In genomic region chr1:42684345-42684744, GRCm38 (mm10) we compare ENCODE assay signal across 8 mouse cellular contexts. TPM values are rescaled to one million over a fixed set of nuclear protein-coding genes. Genes with fewer than 3 reads are reported as not detected.
DNase-seq lines count a peak whose midpoint lies in the region; ATAC-seq and TF ChIP-seq lines count a peak whose summit lies in the region.
"Had no signal": no experiment of that assay in that cellular context is flagged by ENCODE, and none has a peak within 500 bp of the region (broad histone marks: within the 10 kb centered on the region; RNA-seq: fewer than 3 reads in every experiment).

No protein-coding gene starts in this region.

- DNase-seq in lung, embryonic 14.5 days: no peak
- no peak for DNase-seq in lung, postnatal 10 days
- DNase-seq in forebrain, embryonic 10.5 days (ENCODE audit: extremely low spot score, low spot score): peak; percentile 61
- DNase-seq in thymus, postnatal 25 days: no peak
- no peak for DNase-seq in lung, adult 18-20 months

- no peak for TF ChIP-seq CTCF in lung, embryonic 14.5 days (IDR thresholded peaks at IDR 0.05; ENCODE audit: low read depth)

- peak; percentile 60; the same call in 1 of the 2 replicates for ATAC-seq in lung, embryonic 14.5 days (ENCODE audit: insufficient read depth)
- ATAC-seq in kidney, embryonic 15.5 days (replicated peaks; ENCODE audit: low FRiP score): peak; percentile 27
- peak; percentile 43 for ATAC-seq in neural tube, embryonic 12.5 days (ENCODE audit: low FRiP score, low read depth)

- 0 out of 2 replicates have a peak overlapping the region, but pooled peaks have one; percentile 2 for H3K9ac ChIP-seq in lung, embryonic 14.5 days
- H3K9ac ChIP-seq in kidney, embryonic 15.5 days: peak overlapping the region; percentile 41
- peak overlapping the region; percentile 86 for H3K9ac ChIP-seq in neural tube, embryonic 12.5 days

- no peaks in the 10 kb centered on the region for H3K9me3 ChIP-seq in lung, embryonic 14.5 days (ENCODE audit: low read depth, low read length)
- H3K9me3 ChIP-seq in forebrain, embryonic 10.5 days: no peaks in the 10 kb centered on the region
- no peaks in the 10 kb centered on the region for H3K9me3 ChIP-seq in kidney, embryonic 15.5 days (replicated peaks)
- H3K9me3 ChIP-seq in neural tube, embryonic 12.5 days: no peaks in the 10 kb centered on the region

- under 1% methylated on average over 27 of the region's 27 CpGs for WGBS in lung, embryonic 14.5 days
- WGBS in forebrain, embryonic 10.5 days: 1% methylated on average over 27 of the region's 27 CpGs
- under 1% methylated on average over 27 of the region's 27 CpGs for WGBS in kidney, embryonic 15.5 days
- WGBS in neural tube, embryonic 12.5 days: under 1% methylated on average over 27 of the region's 27 CpGs

- peak overlapping the region; percentile 29 for H3K4me3 ChIP-seq in lung, embryonic 14.5 days (ENCODE audit: low read depth, low read length)
- peak overlapping the region; percentile 94 for H3K4me3 ChIP-seq in forebrain, embryonic 10.5 days
- peak overlapping the region; percentile 34 for H3K4me3 ChIP-seq in kidney, embryonic 15.5 days (replicated peaks)
- H3K4me3 ChIP-seq in neural tube, embryonic 12.5 days: peak overlapping the region; percentile 48

- no peaks in the 10 kb centered on the region; the same call in 1 of the 2 replicates for H3K4me1 ChIP-seq in lung, embryonic 14.5 days (ENCODE audit: insufficient read depth)
- peaks cover 83% of the 10 kb centered on the region for H3K4me1 ChIP-seq in forebrain, embryonic 10.5 days
- peaks cover 26% of the 10 kb centered on the region for H3K4me1 ChIP-seq in kidney, embryonic 15.5 days
- H3K4me1 ChIP-seq in neural tube, embryonic 12.5 days: peaks cover 40% of the 10 kb centered on the region

- peaks cover 80% of the 10 kb centered on the region for H3K27me3 ChIP-seq in lung, embryonic 14.5 days (ENCODE audit: insufficient read depth, low read length)
- peaks cover 66% of the 10 kb centered on the region for H3K27me3 ChIP-seq in forebrain, embryonic 10.5 days (ENCODE audit: poor library complexity, severe bottlenecking)
- H3K27me3 ChIP-seq in kidney, embryonic 15.5 days: peaks cover 83% of the 10 kb centered on the region
- H3K27me3 ChIP-seq in neural tube, embryonic 12.5 days (replicated peaks): peaks cover 4% of the 10 kb centered on the region; the same call in 1 of the 2 replicates

- H3K4me2 ChIP-seq in lung, embryonic 14.5 days: peak overlapping the region; percentile 59
- H3K4me2 ChIP-seq in kidney, embryonic 15.5 days: peak overlapping the region; percentile 64
- H3K4me2 ChIP-seq in neural tube, embryonic 12.5 days (replicated peaks): peak overlapping the region; percentile 92

- H3K27ac ChIP-seq in lung, embryonic 14.5 days (ENCODE audit: low read depth): no peak overlapping the region
- peak overlapping the region; percentile 99 for H3K27ac ChIP-seq in forebrain, embryonic 10.5 days
- peak overlapping the region; percentile 84 for H3K27ac ChIP-seq in kidney, embryonic 15.5 days
- peak overlapping the region; percentile 77; the same call in 1 of the 2 replicates for H3K27ac ChIP-seq in neural tube, embryonic 12.5 days
- H3K27ac ChIP-seq: macrophage had no signal

- H3K36me3 ChIP-seq in lung, embryonic 14.5 days (ENCODE audit: insufficient read depth): no peaks in the 10 kb centered on the region
- H3K36me3 ChIP-seq in forebrain, embryonic 10.5 days (replicated peaks): no peaks in the 10 kb centered on the region
- H3K36me3 ChIP-seq in kidney, embryonic 15.5 days: no peaks in the 10 kb centered on the region
- no peaks in the 10 kb centered on the region for H3K36me3 ChIP-seq in neural tube, embryonic 12.5 days

RNA-seq across cellular contexts. Expression of gene Pou3f3, which starts 11.2 kb away (rescaled TPM):
- polyA plus RNA-seq in lung, embryonic 14.5 days (2014; fragmentation: Nextera tagmentation; extraction: Ambion mirVana): 0.34 and 0.49 TPM in 2 replicates
- polyA plus RNA-seq in forebrain, embryonic 10.5 days (2016; fragmentation: Nextera tagmentation; extraction: Ambion mirVana): 13.4 and 14.4 TPM in 2 replicates
- polyA plus RNA-seq in kidney, embryonic 15.5 days (2015; fragmentation: Nextera tagmentation; extraction: Ambion mirVana): 8.9 and 9.2 TPM in 2 replicates
- 17.2 and 17.8 TPM in 2 replicates for polyA plus RNA-seq in neural tube, embryonic 12.5 days (2016; fragmentation: Nextera tagmentation; extraction: Ambion mirVana)
- polyA plus RNA-seq: macrophage had no signal

Comparison
In these comparisons a context has a peak if more than half of its experiments do, and no peak if none do; other contexts are left out.
1. H3K4me3 ChIP-seq: peak in every context shown above with its lines; median percentile 94 in forebrain, embryonic 10.5 days; 48 in neural tube, embryonic 12.5 days; 34 in kidney, embryonic 15.5 days; 29 in lung, embryonic 14.5 days.
2. H3K9ac ChIP-seq: peak in every context shown above with its lines; median percentile 86 in neural tube, embryonic 12.5 days; 41 in kidney, embryonic 15.5 days; 2 in lung, embryonic 14.5 days.